Mouse (Mus musculus): ENCODE measurements at regions not wholly inside any gene's neighbourhood (a gene's known extent, or its start where the extent isn't known, plus 50 kb on each side); places are given as distances from the start of the nearest gene placed in this dataset.

DNA sequence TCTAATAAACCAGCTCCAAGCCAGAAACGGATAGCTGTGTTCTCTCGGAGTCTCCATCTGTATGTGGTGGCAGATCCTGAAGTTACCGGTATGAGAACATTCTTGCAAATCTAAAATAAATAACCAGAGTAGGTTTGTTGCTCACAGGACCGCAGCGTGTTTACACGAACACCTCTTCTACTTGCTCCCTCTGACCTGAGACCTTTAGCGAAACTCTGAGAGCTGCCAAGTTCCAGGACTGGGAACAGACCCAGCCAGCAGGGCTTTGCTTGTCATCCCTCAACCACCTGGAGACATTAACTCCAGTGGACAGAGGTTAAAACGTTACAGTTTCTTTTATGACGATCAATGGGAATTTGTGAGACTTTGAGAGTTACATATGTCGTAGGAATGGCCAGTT lies 407.5 kb downstream of the Klf5 start:
- H3K36me3 ChIP-seq (ENCODE audit: control insufficient read depth, insufficient read depth, low read length): no peaks in the 10 kb centered on the region
- H3K27me3 ChIP-seq (replicated peaks; ENCODE audit: control insufficient read depth, insufficient read depth, low read length): no peaks in the 10 kb centered on the region
- H3K4me1 ChIP-seq (ENCODE audit: control insufficient read depth, insufficient read depth, low read depth, low read length): no peaks in the 10 kb centered on the region
- no peak overlapping the region for H3K27ac ChIP-seq (ENCODE audit: low read depth, low read length)
- WGBS: 89% methylated on average over 10 of the region's 10 CpGs
- no peak overlapping the region for H3K4me2 ChIP-seq (ENCODE audit: low read length)
- no peak overlapping the region for H3K9ac ChIP-seq (ENCODE audit: low read depth, low read length)
- no peaks in the 10 kb centered on the region for H3K9me3 ChIP-seq (ENCODE audit: control insufficient read depth, low read length)
- no peak for ATAC-seq
- no peak overlapping the region for H3K4me3 ChIP-seq (ENCODE audit: low read length)

DNA sequence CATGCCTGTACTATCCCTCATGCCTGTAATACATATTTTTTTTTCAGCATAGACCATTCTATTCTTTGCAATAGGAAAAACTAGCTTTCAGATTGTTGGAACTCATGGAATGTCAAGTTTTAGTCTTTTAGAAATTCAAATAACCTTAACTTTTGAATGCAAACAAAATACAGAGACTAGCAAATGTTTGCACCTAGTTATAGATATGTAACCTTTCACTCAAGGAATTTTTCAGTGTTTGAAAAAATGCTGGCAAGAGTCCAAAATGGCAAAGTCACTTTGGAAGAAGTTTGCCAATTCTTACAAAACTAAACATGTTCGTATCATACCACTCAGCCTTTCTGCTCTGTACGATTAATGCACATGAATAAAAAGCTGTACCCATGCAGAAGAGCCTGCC lies 409.6 kb downstream of the Klf5 start:
- H3K4me2 ChIP-seq (ENCODE audit: low read length): no peak overlapping the region
- no peaks in the 10 kb centered on the region for H3K9me3 ChIP-seq (ENCODE audit: control insufficient read depth, low read length)
- no peak for ATAC-seq
- no peak overlapping the region for H3K9ac ChIP-seq (ENCODE audit: low read depth, low read length)
- no peak overlapping the region for H3K4me3 ChIP-seq (ENCODE audit: low read length)
- no peaks in the 10 kb centered on the region for H3K27me3 ChIP-seq (replicated peaks; ENCODE audit: control insufficient read depth, insufficient read depth, low read length)
- H3K36me3 ChIP-seq (ENCODE audit: control insufficient read depth, insufficient read depth, low read length): no peaks in the 10 kb centered on the region
- H3K4me1 ChIP-seq (ENCODE audit: control insufficient read depth, insufficient read depth, low read depth, low read length): no peaks in the 10 kb centered on the region
- WGBS: 82% methylated on average over 2 of the region's 2 CpGs
- no peak overlapping the region for H3K27ac ChIP-seq (ENCODE audit: low read depth, low read length)

DNA sequence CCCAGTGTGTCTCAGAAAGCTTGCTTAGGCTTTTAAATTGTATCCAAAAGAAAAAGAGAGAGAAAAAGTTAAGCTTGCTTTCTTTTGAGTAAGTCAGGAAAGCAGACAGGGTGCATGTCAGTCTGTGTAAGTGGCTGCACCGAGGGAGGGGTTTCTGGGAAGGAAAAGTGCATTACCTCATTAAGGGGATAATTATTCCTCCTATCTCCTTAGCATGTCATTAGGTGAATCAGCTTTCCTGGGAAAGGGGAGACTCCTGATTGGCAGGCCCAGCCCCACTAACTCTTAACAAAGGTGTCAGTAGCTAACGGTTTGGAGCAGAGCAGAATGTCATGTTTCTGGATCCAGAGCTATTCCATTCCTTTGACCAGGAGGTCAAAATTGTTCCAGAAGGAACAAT lies 411.3 kb downstream of the Klf5 start:
- Histone ChIP-seq H3K27me3 (replicated peaks; ENCODE audit: control insufficient read depth, insufficient read depth, low read length) (no peaks in the 10 kb centered on the region), H3K36me3 (ENCODE audit: control insufficient read depth, insufficient read depth, low read length) (no peaks in the 10 kb centered on the region), H3K4me1 (ENCODE audit: control insufficient read depth, insufficient read depth, low read depth, low read length) (no peaks in the 10 kb centered on the region), H3K27ac (ENCODE audit: low read depth, low read length) (no peak overlapping the region), H3K4me2 (ENCODE audit: low read length) (no peak overlapping the region), H3K9ac (ENCODE audit: low read depth, low read length) (no peak overlapping the region), H3K4me3 (ENCODE audit: low read length) (no peak overlapping the region), H3K9me3 (ENCODE audit: control insufficient read depth, low read length) (no peaks in the 10 kb centered on the region)
- WGBS: 43% methylated on average over 2 of the region's 2 CpGs
- no peak for ATAC-seq

DNA sequence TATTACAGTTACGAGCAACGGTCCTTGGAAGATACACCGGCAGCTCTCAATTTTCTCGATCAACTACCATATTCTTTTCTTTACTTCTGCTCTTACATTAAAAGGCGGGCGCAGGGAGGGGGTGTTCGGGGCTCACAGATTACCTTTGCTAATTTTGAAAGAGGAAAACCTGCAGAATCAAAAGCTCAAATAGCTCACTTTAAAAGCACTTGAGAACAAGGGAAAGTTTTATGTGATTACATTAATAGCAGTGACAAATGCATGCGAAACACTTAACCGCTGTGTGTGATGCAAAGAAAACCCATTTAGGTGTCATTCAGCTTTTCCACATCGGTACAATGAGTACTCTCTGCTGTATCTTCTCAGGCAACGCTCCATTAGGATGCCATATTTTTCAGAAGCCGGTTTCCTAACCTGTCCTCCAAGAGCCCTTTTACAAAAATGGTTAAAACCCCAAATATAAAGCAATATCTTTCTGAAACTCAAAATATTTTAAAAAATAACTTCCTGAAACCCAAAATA lies 412.2 kb downstream of the Klf5 start:
- Histone ChIP-seq H3K4me1 (ENCODE audit: control insufficient read depth, insufficient read depth, low read depth, low read length) (no peaks in the 10 kb centered on the region), H3K9ac (ENCODE audit: low read depth, low read length) (no peak overlapping the region), H3K27ac (ENCODE audit: low read depth, low read length) (no peak overlapping the region), H3K36me3 (ENCODE audit: control insufficient read depth, insufficient read depth, low read length) (no peaks in the 10 kb centered on the region), H3K9me3 (ENCODE audit: control insufficient read depth, low read length) (no peaks in the 10 kb centered on the region), H3K4me2 (ENCODE audit: low read length) (no peak overlapping the region), H3K27me3 (replicated peaks; ENCODE audit: control insufficient read depth, insufficient read depth, low read length) (no peaks in the 10 kb centered on the region), H3K4me3 (ENCODE audit: low read length) (no peak overlapping the region)
- no peak for ATAC-seq
- 87% methylated on average over 12 of the region's 12 CpGs for WGBS

DNA sequence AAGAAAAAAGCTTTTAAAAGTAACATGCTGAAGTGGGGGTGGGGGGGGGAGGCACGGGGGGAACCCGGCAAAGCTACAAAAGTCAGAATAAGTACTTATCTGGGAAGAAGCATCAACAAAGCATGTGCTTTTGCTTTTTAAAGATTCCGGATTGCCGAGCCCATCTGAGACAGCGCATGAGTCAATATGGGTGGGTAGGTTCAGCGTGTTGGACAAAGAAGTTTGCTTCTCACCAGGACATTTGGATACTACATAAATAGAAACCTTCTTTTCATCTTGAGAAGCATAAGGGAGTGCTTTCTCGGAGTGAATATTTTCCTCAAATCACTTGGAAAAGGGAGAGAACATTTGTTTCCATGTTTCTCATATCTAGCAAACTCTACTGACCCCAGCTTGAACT lies 414.1 kb downstream of the Klf5 start:
- H3K9ac ChIP-seq (ENCODE audit: low read depth, low read length): no peak overlapping the region
- no peak overlapping the region for H3K4me2 ChIP-seq (ENCODE audit: low read length)
- H3K4me3 ChIP-seq (ENCODE audit: low read length): no peak overlapping the region
- H3K4me1 ChIP-seq (ENCODE audit: control insufficient read depth, insufficient read depth, low read depth, low read length): no peaks in the 10 kb centered on the region
- no peaks in the 10 kb centered on the region for H3K9me3 ChIP-seq (ENCODE audit: control insufficient read depth, low read length)
- H3K27me3 ChIP-seq (replicated peaks; ENCODE audit: control insufficient read depth, insufficient read depth, low read length): no peaks in the 10 kb centered on the region
- 83% methylated on average over 7 of the region's 7 CpGs for WGBS
- ATAC-seq: no peak
- no peak overlapping the region for H3K27ac ChIP-seq (ENCODE audit: low read depth, low read length)
- H3K36me3 ChIP-seq (ENCODE audit: control insufficient read depth, insufficient read depth, low read length): no peaks in the 10 kb centered on the region

DNA sequence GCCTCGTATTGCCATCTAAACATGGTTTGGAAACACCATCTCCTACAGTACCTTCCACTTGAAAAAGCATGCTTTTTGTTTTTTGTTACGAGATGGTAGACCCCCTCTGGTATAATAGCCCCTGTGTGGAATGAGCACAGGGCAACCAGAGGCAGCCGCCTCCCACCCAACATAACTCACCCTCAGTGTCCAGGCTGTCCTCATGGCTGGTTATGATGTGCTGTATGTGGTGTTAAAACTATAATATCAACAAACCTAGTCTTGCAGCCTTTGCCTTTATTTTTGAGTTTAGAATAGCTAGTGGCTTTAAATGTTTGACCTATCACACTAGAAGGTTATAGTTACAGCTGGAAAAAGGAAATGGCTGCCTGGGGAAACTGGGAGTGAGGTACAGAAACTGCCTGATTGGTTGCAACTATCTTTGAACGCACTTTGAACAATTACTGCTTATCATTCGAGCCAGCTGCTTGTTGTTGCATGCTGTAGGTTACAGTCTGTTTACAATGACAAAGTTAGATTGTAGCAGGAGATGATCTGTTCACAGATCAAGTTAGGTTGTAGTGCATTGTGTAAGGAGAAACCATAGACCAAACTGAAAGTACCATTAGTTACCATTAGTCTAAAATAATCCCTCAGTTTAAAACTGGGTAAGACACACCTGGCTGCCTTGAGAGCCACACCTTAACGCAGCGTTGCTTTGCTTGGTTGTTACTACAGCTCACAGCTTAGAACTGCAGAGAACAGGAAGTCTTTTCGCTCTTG lies 414.8 kb downstream of the Klf5 start:
- Histone ChIP-seq H3K27me3 (replicated peaks; ENCODE audit: control insufficient read depth, insufficient read depth, low read length) (no peaks in the 10 kb centered on the region), H3K4me2 (ENCODE audit: low read length) (no peak overlapping the region), H3K9me3 (ENCODE audit: control insufficient read depth, low read length) (no peaks in the 10 kb centered on the region), H3K27ac (ENCODE audit: low read depth, low read length) (no peak overlapping the region), H3K4me3 (ENCODE audit: low read length) (no peak overlapping the region), H3K4me1 (ENCODE audit: control insufficient read depth, insufficient read depth, low read depth, low read length) (no peaks in the 10 kb centered on the region), H3K36me3 (ENCODE audit: control insufficient read depth, insufficient read depth, low read length) (no peaks in the 10 kb centered on the region), H3K9ac (ENCODE audit: low read depth, low read length) (no peak overlapping the region)
- no peak for ATAC-seq
- WGBS: 85% methylated on average over 8 of the region's 8 CpGs

DNA sequence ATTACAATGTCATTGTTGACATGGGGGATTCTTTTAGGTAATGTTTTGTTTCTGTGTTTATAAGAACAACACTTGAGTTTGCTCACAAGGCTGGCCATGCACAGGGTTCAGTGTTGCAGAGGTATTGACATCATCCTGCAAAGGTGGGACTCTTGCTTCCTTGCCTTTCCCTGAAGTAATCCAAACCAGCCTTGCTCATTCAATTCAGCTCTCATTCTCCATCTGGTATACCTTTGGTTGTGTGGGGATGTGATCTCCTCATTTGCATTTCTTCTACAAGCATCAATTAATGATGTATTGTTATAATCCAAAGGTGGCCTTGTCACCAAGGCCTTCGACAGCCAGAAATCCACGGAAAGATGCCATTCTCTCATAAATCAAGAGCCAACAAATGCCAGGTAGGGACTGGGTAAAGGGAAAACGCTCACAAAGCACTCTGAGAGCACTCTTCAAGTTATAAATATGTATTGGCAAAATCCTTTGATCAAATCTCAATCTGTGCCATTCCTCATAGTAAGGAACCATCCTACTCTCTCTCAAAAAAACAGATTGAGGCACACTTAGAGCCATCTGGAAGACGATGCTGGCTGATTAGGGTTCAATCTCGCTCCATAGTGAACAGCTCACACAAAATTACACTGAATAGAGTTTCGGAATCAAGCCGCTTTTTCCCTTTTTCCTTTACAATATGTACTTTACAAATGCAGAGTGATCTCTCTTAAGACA lies 435.1 kb downstream of the Klf5 start:
- ATAC-seq: no peak
- H3K4me2 ChIP-seq (ENCODE audit: low read length): no peak overlapping the region
- H3K27me3 ChIP-seq (replicated peaks; ENCODE audit: control insufficient read depth, insufficient read depth, low read length): no peaks in the 10 kb centered on the region
- no peaks in the 10 kb centered on the region for H3K36me3 ChIP-seq (ENCODE audit: control insufficient read depth, insufficient read depth, low read length)
- no peak overlapping the region for H3K9ac ChIP-seq (ENCODE audit: low read depth, low read length)
- WGBS: 78% methylated on average over 7 of the region's 7 CpGs
- no peak overlapping the region for H3K4me3 ChIP-seq (ENCODE audit: low read length)
- no peaks in the 10 kb centered on the region for H3K4me1 ChIP-seq (ENCODE audit: control insufficient read depth, insufficient read depth, low read depth, low read length)
- no peaks in the 10 kb centered on the region for H3K9me3 ChIP-seq (ENCODE audit: control insufficient read depth, low read length)
- no peak overlapping the region for H3K27ac ChIP-seq (ENCODE audit: low read depth, low read length)

DNA sequence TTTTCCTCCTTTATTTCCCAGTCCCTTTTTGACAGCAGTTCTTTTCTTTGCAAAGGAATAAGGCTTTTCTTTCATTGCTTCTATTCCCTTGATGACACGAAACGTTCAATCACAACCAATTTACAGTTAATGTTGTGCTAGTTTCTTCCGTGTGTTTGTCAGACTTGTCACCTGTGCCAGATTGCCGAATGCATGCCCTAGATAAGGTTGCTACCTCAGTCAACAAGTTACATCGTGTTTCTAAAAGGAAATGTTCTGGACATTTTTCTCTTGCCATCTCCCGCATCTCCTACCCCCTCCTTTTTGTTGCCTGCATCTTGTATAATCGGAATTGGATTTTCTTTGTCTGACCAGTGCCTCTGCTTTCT lies 435.7 kb downstream of the Klf5 start:
- H3K27me3 ChIP-seq (replicated peaks; ENCODE audit: control insufficient read depth, insufficient read depth, low read length): no peaks in the 10 kb centered on the region
- WGBS: 80% methylated on average over 7 of the region's 7 CpGs
- no peaks in the 10 kb centered on the region for H3K36me3 ChIP-seq (ENCODE audit: control insufficient read depth, insufficient read depth, low read length)
- H3K4me1 ChIP-seq (ENCODE audit: control insufficient read depth, insufficient read depth, low read depth, low read length): no peaks in the 10 kb centered on the region
- H3K4me2 ChIP-seq (ENCODE audit: low read length): no peak overlapping the region
- ATAC-seq: no peak
- H3K4me3 ChIP-seq (ENCODE audit: low read length): no peak overlapping the region
- H3K9me3 ChIP-seq (ENCODE audit: control insufficient read depth, low read length): no peaks in the 10 kb centered on the region
- H3K27ac ChIP-seq (ENCODE audit: low read depth, low read length): no peak overlapping the region
- no peak overlapping the region for H3K9ac ChIP-seq (ENCODE audit: low read depth, low read length)

DNA sequence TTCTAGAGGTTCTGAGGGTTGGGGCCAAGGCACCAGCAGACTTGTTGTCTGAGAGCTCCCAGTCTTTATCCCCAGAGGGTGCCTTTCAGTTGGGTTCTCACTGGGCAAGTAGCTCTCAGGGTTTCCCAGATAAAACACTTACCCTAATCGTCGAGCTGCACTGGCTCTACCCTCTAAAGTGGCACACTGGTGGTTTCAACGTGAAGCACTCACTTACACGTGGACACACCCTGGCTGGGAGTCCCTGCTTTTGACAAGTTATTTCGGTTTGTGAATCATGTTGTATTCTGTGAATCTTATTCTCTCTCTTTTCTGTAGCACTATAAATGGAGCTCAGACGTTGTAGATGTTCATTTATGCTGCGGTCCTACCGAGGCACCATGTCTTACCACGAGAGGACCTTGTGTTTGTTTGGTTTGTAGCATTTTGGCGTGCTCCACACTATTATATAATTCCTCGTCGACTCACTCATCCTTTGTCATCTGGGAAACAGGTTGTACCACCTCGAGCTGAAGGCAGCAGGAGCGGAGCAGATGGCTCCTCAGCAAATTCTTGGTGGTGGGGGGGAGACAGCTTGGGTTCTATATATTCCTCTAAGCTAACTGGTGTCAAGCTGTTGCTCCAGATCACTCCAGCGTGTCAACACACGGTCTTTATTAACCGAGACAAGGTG lies 445.3 kb downstream of the Klf5 start:
- H3K27ac ChIP-seq (ENCODE audit: low read depth, low read length): no peak overlapping the region
- no peak for ATAC-seq
- WGBS: 87% methylated on average over 17 of the region's 17 CpGs

More for the DNA sequence above, 445.3 kb downstream of the Klf5 start:
- Histone ChIP-seq H3K9me3 (ENCODE audit: control insufficient read depth, low read length) (no peaks in the 10 kb centered on the region), H3K27me3 (replicated peaks; ENCODE audit: control insufficient read depth, insufficient read depth, low read length) (no peaks in the 10 kb centered on the region), H3K4me3 (ENCODE audit: low read length) (no peak overlapping the region), H3K9ac (ENCODE audit: low read depth, low read length) (no peak overlapping the region), H3K36me3 (ENCODE audit: control insufficient read depth, insufficient read depth, low read length) (no peaks in the 10 kb centered on the region), H3K4me2 (ENCODE audit: low read length) (no peak overlapping the region), H3K4me1 (ENCODE audit: control insufficient read depth, insufficient read depth, low read depth, low read length) (peaks cover 2% of the 10 kb centered on the region; the same call in 1 of the 2 replicates)
